Mouse (Mus musculus): ENCODE measurements around the gene Suco. TPM values are rescaled to one million over a fixed set of nuclear protein-coding genes. Genes with fewer than 3 reads are reported as not detected.

The Suco gene
- total RNA-seq, 2 experiments from 2014 or later, result 30.0 to 54.5 TPM

- DNase-seq (ENCODE audit: extremely low spot score in 1 of 2, low spot score in 1 of 2), result no peak
Measured at GRCm38 (mm10) chr1:161793321-161793720, 83.2 kb downstream of the Suco start.

- DNase-seq (ENCODE audit: extremely low spot score in 1 of 2, low spot score in 1 of 2), result no peak
Measured at GRCm38 (mm10) chr1:161792687-161792969, 83.9 kb downstream of the Suco start.

GRCm38 (mm10) chr1:161791854-161792686 is 84.4 kb downstream of the Suco start:
- no peak for DNase-seq (ENCODE audit: extremely low spot score in 1 of 2, low spot score in 1 of 2)

DNA sequence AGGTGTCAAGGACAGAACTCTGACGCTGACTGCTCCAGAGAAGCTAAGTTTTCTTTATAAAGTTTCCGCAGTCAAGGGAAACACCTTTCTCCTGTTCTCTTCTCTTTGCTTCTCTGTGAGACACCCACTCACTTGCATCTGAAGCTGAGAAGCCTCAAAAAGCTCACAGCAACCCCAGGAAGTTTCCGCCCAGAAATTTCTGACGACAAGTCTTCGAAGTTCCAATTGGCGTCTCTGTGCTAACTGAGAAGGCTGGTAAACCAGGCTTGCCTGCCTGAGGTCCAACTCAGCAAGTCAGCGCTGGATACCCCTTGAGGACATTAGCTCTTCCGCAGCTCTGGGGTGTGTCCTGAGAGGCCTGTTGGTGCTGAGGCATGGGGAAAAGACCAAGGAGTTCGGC is 88.1 kb downstream of the Suco start, which contains the start of gene Fasl:
Gene Fasl, minus strand, starts transcription at position 157 of the 400 bp plus-strand sequence.
- DNase-seq (ENCODE audit: extremely low spot score in 1 of 2, low spot score in 1 of 2), result no peak

- DNase-seq (ENCODE audit: extremely low spot score in 1 of 2, low spot score in 1 of 2), result no peak
Measured at GRCm38 (mm10) chr1:161782725-161783124, 93.8 kb downstream of the Suco start.

GRCm38 (mm10) chr1:161781594-161781993 is 94.9 kb downstream of the Suco start:
- DNase-seq (ENCODE audit: extremely low spot score in 1 of 2, low spot score in 1 of 2), result no peak

DNA sequence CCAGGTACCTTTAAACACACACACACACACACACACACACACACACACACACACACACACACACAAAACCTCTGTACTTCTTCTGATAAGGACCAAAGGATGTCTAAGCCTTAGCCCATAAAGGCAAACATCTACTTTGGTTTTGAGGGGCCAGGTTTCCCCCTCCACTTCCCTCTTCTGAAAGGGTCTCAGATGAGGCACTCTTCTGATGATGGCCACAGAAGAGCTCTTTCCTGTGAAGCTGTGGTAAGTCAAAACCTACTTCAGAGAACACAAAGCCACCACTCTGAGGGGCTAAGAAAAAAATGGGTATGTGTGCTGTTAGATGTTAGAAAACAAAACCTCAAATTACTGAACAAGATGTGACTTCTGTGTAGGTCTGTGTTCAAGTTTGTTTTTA is 97.4 kb downstream of the Suco start:
- no peak for DNase-seq (ENCODE audit: extremely low spot score in 1 of 2, low spot score in 1 of 2)

- no peak for DNase-seq (ENCODE audit: extremely low spot score in 1 of 2, low spot score in 1 of 2)
Measured at GRCm38 (mm10) chr1:161775151-161775550, 101.3 kb downstream of the Suco start.

GRCm38 (mm10) chr1:161771293-161771692 is 105.2 kb downstream of the Suco start:
- DNase-seq (ENCODE audit: extremely low spot score in 1 of 2, low spot score in 1 of 2), result no peak

DNA sequence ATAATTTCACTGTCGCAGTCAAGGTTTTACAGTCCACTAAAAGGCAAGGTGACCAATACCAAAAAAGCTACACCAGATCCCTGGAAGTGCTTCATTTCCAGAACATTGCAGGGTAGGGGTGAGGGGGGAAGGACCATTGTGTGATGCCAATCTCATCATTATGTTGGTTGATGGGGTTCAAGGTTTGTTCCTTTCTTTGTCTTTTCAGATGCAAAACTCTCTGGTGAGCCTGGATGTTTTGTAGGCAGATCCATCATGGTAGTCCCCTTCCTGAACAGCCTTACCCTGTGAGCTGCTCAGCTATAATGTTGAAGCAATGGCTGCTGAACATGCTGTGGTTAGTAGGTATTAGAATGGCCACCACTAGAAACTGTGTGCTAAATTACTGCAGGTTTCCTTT is 107.2 kb downstream of the Suco start:
- no peak for DNase-seq (ENCODE audit: extremely low spot score in 1 of 2, low spot score in 1 of 2)

DNA sequence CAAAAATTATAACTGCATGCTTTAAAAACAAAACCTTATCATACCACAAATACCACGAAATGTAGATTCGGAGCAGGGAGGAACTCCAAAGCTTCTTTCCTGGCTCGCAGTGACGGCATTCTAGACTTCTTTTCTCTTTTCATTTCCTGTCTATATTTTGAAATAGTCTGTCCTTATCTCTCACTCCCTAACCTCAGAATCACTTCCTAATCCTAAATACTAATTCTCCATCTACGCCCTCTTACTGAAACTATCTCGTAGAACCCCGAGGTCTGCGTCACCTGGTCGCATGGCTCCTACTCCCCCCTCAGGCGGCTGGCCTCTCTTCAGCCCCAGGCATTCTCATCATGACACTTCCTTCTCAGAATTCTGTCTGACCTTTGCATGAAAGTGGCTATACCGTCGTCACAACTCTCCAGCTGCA is 109.4 kb downstream of the Suco start:
- no peak for DNase-seq (ENCODE audit: extremely low spot score in 1 of 2, low spot score in 1 of 2)

- DNase-seq (ENCODE audit: extremely low spot score in 1 of 2, low spot score in 1 of 2), result no peak
Measured at GRCm38 (mm10) chr1:161766656-161767055, 109.8 kb downstream of the Suco start.

Other genes with a start within 250 kb of the Suco start
- under 1 TPM; 0.12 to 0.19 TPM for gene Fasl, start 88.2 kb downstream of the Suco start, total RNA-seq (2021)
- gene Pigc, start 92.5 kb upstream of the Suco start, total RNA-seq (2021), result 10 to 100 TPM; 14.7 to 16.3 TPM
- not detected for gene 4930558K02Rik, start 103.0 kb upstream of the Suco start, total RNA-seq (2021)

All from layer of hippocampus, postnatal 25 days (tissue).